Mouse (Mus musculus) liver, embryonic 14 days (tissue): ENCODE measurements around the gene Gm15097. TPM values are rescaled to one million over a fixed set of nuclear protein-coding genes. Genes with fewer than 3 reads are reported as not detected.

Experiments
- polyA plus RNA-seq: library from polyadenylated mRNA; depleted of rRNA; stranded (reverse); fragments of >200 nt; gene quantifications from 2 replicates; pipeline ENCODE4 v1.2.3, GENCODE M21; 2012; rRNA removed

Gene Gm15097
- not detected in 2 replicates for polyA plus RNA-seq

GRCm38 (mm10) chrX:149784173-149784572 is at the start of gene Gm15097:
Gene Gm15097 (plus strand): TSS chrX:149784473.

Other genes with a start within 250 kb of the Gm15097 start
- gene Gm10439, start 189.9 kb upstream of the Gm15097 start, polyA plus RNA-seq, result not detected in 2 replicates
- gene Gm15091, start 157.2 kb downstream of the Gm15097 start, polyA plus RNA-seq, result not detected in 2 replicates